Mouse (Mus musculus): ENCODE results near the gene Plpp1.

Gene Plpp1

DNA sequence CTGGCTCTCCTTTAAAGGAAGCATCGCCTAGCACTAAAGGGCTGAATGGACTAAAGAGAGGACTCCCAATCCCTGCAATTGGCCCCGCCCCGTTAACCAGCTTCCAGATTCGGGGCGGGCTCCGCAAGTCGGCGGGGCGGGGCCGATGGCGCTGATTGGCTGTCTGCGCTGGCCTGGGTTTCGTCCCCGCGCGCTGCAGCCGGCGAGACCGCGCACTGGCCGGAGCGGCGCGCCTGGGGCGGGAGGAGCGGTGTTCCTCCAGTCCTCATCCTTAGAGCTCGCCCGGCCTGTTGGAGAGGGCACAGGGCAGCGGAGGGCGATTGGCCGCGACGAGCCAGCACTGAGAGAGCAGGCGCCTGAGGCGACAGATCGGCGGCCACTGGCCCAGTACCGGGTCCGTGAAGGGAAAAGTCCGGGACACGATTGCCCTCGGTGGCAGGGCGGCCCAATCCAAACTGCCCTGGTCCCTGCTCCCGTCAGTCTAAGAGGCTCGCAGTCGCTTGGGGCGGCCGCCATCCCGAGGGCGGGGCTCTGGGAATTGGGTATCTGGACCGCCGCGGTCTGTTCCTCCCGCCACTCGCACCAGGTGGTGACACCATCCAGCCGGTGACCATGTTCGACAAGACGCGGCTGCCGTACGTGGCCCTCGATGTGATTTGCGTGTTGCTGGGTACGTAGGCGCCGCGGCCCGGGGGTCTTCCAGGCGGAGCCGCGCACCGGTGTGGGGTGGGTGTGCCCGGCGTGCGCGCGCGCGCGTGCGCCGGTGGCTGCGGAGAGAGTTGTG lies at the start of gene Plpp1:
Plpp1 (plus strand) TSS at position 196 of the 784 bp plus-strand sequence.
- peak; percentile 98 for DNase-seq

DNA sequence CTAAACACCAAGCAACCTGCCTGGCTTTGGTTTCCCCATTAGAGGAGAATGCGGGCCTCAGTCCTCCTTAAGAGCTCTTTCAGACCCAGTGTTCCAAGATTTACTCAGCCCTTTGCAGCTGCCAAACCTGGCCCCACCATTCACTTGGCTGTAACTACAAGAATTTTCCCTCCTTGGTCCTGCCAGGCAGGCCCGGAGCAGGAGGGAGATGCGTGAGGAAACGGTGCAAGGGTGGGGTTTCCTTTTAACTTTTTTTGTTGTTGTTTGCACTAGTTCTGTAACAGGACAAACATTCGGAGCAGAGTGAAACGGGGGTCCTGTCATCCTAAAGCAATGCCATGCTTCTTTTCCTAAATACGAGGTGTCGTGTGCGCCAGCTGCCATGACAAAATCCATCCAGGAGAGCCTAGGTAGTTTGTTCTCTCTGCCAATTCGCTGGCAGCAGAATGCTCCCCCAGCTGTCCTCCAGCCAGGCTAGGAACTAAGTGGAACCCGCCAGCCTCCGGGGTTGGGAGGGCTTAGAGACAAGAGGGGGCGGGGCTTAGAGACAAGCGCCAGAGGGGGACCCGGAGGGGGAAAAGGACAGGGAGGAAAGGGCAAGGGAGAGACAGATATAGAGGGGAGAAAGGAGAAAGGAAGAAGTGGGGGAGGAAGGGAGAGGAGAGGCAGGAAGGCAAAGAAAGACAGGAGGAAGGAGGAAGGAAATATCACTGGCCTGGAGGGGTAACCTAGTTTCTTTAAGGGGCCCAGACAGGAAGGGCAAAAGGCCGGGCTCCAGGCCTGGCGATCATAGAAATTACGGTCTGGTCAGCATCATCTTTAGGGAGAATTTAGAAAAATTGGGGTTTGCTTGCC lies 48.9 kb upstream of the Plpp1 start:
- peak; percentile 86 for DNase-seq

DNA sequence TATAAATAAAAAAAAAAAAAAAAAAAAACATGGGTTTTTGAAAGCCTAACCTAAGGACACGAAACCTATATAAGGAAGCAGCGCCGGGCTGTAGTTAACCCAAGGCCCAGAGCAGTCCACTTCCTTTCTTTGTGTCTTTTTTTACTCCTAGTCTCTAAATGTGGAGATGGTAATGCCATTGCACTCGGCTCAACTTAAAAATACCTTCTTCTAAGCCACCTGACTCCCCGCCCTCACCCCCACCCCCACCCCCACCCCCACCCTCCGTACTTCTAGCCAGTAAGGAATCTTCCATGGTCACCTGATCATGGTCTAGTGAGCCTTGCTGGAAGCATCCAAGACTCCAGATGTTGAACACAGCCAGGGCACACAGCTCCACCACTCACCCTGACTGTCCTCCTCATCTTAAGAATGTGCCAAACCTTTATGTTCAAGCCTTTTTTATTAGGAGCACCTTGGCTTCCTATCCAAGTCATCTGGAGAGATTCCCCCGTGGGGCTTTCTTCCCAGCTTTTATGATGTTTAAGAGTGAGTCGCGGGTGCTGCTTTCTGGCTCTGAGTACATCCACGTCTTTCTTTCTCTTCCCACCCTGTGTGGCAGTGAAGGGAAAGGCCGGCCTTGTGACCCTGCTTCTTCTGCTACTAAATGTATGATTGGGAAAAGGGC lies 48.1 kb upstream of the Plpp1 start:
- DNase-seq: no peak

DNA sequence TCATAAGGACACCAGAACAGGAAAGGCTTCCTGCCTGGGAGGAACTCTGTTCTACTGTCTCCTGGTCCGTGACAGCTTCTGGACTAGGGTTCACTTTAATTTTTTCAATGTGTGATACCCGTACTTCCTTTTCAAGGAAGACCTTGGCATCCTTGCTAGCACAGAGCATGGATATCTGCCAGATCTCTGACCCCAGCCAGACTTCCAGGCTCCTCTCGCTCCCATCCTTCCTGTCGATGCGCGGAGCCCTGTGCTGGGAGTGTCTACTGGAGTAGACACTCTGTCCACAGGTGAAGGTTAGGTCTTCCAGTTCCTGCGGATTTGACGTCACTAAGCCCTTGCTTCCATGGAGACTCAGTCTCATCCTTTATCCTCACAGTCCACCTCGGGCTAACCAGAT lies 47.1 kb upstream of the Plpp1 start:
- DNase-seq: peak; percentile 82

DNA sequence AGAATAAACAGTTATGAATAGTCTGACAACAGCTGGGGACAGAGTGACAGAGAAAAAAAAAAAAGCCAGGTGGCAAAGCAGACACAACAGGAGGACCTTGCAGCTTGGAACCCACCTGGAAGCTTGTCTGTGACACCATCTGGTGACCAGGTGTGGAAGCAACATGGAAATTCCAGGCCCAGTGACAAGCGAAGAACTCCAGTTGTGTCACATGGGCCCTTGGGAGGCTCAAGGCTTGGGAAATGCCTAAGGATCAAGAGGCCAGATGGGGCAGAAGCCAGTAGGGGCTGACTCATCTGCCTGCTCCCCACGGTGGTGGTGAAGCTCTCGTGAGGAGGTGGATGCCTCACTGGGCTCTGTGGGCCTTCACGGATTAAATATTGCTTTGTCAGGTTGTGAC lies 45.7 kb upstream of the Plpp1 start:
- no peak for DNase-seq

DNA sequence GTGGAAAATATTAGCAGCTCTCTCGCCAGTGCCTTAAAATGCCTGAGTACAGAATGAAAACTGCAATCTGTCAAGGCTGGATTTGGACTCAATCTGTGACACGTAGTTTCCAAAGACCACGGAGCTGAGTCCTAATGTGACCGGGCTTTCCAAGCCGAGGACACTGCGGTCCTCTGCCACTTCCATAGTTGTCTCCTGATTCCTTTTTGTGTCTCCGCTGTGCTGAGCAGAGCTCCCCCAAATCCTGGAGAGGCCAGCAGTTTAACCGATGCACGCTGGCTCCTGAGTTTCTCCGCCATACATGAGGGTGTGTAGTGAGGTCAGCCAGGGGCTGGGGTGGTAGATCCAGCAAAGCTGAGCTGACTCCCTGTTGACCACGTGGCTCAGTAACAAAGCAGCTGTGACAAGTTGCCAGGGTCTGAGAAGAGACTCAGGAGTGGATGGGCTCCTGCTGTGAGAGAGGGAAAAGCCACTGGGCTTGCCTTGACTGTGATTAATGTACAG lies 45.0 kb upstream of the Plpp1 start:
- peak; percentile 75 for DNase-seq

DNA sequence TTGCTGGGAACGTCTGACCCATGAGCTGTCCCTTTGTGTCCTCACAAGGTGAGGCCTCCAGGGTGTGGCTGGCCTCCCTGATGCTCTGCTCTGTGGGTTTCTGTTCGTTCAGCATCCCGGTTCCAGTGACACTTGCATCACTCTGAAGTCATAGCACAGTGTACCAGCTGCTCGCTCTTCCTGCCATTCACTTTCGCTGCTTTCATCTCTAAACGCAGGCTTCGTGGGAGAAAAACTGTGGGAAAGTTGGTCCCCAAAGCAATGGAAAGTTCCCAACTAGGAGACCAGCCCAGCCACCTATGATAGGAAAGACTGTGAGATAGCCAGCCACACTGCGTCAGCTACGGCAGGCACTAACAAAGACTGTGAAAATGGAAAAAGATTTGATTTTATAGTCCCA lies 43.2 kb upstream of the Plpp1 start:
- no peak for DNase-seq

DNA sequence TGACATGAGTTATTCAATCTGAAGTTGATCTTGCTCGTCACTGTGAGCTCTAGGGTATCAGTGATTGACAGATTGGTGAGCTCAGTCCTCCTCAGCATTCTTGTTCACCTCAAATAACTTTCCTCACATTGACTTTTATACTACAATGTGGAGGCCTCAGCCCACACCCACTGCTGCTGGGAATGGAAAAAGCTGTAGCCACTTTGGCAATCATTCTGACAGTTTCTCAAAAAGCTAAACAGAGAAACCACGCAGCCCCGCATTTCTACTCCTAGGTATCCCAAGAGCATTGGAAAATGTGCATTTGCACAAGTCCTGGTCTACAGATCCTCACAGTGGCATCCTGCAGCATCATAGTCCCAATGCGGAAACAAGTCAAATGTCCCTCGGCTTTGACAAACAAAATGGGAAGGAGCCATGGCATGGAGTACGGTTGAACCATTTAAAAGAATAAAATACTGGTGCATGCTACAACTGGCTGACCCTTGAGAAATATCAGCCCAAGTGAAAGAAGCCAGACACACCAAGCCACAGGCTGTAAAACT lies 42.0 kb upstream of the Plpp1 start:
- DNase-seq: no peak

DNA sequence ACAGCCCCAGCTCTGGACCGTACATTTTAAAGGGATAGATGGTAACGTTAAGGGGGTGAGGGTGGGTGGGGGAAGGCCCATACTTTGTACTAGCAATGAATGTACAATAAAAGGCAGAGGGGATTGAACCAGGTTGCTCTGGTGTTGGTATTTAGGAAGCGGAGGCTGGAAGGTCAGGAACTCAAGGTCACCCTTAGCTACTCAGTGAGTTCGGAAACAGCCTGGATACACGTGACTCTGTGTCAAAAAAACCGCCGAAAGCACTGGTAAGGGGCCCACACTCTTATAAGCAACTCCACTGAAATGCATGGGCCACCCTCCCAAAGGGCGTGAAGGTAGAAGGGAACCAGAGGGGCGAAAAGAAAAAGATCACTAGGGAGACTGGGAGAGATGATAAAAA lies 41.2 kb upstream of the Plpp1 start:
- DNase-seq: no peak

DNA sequence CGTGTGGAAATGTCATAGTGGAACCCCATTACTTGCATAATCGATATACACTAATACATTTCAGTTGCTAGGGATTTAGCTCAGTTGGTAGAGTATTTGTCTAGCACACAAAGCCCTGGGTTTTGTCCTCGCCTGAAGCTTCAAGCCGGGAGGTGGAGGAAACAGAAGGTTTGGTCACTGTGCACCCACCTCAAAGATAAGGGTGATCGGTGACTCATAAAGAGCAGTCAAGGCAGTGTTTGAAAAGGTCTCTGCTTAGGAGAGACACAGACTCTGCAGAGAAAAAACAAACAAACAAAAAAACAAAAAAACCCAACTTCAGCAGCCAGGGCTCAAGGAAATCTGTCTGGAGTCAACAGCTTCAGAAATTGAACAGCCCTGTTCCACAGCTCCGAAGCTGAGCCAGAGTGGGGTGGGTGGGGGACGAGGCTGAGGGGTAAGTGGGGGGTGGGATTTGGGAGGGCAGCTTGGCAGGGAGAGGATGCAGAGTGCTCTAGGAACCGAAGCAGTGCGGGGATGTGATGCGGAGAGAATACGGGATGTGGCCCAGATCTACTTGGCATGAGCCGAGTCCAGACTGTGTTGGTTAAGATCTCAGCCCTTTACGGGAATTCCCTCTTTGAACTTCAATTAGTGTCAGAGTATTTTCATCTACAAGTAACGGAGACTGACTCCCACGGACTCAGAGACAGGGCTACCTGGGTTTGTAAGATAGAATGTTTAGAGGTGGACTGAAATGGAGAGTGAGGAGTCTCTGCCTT lies 40.6 kb upstream of the Plpp1 start:
- DNase-seq: no peak

DNA sequence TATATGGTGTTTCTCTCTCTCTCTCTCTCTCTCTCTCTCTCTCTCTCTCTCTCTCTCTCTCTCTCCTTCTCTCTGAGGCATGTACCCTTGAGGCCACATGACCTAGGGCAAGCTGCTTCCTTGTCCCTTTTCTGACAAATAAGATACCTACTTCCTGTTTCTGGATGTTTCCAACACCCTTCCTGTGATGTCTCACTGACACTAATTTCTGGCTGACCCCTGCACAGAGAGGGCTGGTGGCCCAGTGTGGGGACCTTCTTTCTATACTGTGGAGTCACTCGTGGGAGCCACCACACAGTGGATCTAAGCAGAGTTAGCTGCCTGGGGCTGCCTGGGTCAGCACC lies 40.1 kb upstream of the Plpp1 start:
- no peak for DNase-seq

DNA sequence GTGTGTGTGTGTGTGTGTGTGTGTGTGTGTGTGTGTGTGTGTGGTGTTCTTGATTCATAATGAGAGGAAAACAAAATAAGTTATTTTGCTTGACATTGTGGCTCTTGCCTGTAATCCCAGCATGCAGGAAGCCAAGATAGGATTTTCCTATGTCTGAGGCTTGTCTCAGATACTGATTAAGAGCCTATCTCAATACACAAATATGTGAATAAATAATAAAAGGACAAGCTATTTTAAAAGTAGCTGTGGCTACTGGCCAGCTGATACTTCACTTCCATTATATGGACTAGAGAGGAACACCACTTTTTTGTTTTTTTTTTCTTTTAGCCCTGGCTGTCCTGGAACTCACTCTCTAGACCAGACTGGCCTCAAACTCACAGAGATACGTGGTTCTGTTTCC lies 38.8 kb upstream of the Plpp1 start:
- DNase-seq: no peak

DNA sequence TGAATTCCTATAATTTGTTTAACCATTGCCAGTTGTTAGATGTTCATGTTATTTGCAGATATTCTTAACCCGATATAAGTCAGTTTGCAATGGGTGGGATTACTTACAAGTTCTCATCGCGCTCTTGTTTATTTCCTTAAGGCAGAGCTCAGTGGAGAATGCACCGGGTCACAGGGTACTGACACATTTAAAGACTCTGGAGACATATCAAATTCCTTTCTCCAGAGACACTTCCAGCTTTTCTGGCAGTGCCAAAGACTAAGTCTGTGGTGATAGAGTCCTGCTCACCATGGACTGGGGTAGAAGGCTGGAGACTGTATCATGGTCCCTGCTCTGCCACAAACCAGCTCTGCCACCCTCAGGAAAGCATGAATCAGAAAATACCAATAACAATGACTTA lies 38.0 kb upstream of the Plpp1 start:
- DNase-seq: no peak

DNA sequence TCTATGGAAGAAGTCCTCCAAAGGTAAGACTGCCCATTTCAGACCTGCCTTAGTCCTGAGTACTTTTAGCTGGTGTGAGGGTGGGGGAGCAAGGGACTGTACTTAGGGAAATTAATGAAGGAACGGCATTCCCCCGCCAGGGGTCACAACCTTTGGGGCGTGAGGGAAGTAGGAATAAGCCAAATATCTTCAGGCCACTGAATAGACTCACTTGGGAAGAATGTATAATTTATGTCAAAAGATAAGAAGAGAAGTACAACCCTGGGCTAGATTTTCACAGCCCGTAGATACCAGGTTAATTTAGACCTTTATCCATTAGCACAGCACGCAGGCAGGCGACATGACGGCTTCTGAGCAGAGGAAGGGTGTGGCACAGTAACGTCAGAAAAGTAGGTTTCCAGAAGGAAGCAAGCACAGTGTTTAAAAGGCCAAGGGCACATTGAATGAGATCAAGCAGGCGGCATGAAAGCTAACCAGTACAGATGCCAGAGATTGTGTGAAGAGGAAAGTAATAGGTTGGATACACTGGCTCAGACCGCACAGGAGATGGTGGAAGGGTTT lies 37.0 kb upstream of the Plpp1 start:
- peak; percentile 43 for DNase-seq

DNA sequence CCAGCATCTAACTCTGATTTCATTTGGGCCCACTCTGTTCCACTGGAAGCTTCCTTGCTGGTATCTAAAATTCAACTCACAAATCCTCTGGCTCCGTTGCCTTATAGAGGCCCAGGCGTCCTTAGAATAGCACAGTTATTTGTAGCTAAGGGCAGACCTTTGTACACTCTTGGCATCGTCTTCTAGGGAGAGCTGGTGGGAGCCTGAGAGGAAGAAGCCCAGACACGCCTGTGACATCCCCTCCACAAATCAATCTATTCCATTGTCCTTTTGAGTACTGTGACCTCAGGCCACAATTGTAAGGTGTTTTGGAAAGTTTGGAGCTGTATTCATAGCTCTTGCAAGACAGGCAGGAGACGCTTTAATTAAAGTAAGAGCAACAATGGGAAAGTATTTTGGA lies 36.0 kb upstream of the Plpp1 start:
- DNase-seq: peak; percentile 68

DNA sequence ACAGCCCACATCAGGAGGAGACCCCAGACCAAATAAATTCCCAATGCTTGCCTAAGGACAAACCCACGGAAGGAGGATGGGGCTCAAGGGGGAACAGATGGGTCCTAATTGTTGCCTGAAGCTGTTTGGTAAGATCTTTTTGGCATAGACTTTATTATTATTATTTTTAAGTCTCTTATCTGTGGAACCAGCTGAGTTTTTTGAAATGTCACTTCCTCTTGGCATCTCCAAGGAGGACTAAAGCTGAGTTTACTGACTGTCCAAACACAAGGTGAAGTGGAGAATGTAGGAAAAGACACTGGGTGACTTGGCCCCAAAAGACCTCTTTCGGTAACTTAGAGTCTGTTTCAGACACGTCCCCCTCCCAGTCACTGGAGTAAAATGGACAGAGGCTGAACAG lies 34.9 kb upstream of the Plpp1 start:
- DNase-seq: peak; percentile 26

DNA sequence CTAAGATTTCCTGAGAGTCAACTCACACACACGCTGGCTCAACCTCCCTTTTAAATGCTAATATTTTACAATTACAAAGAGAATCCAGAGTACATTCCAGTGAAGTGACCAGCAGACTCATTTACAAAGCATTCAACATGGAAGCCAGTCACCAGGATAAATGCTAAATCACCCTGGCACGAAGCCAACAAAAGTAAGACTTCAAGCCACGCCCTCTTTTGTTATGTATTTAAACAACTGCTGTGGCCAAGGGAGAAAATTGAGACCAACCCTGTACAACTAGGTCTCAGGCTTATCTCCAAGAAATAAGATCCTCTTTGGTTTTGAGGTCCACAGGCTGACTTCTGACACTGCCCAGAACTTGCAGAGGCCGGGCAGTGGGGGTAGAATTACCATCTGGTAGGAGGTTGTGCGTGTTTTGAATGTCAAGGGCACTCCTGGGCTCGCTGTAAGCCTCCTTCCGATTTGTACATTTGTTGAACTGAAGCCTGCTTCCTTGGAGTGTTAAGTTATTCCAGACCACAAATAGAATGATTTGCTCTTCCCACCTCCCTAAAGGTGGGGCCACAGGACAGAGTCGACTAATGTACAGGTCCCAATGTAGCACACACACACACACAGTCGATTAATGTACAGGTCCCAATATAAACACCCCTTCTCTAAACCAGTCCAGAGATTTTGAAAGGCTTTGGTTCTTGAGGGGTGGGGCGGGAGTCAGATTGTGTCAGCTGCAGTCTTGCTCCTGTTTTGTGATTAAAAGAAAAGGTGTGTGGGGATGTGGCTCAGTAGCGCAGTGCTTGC lies 29.9 kb upstream of the Plpp1 start:
- peak; percentile 71 for DNase-seq

DNA sequence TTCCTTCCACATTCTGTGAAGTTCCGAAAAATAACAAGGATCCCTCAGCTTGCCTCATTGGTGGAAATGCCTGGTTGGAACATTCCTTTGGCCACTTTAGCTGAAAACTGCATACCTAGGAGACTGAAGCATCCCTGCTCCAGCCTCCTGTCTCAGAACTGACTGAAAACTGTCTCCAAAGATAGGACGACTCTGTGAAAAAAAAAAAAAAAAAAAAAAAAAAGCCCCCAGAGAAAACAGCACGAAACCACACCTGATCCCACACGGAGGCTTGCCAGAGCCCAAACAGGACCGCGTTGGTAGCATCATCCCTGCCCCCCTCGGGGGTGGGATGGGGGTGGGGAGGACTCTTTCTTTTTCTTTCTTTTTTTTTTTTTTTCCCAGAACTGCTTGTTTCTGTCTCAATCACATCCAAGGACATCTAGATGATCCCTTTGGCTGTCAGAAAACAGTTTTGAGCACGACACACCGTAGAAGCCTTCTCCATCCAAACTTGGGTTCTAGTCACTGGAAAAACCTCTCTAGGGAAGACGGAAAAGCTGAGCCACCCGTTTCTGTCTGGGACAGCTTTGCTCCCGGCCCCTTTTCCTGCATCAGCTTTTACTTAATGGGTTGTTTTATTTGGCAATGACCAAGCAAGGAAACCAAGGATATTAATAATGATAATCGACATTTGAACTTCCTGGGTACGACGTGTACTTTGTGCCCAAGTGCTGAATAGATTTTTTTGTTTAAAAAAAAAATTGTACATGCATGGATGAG lies 29.0 kb upstream of the Plpp1 start:
- DNase-seq: peak; percentile 58

DNA sequence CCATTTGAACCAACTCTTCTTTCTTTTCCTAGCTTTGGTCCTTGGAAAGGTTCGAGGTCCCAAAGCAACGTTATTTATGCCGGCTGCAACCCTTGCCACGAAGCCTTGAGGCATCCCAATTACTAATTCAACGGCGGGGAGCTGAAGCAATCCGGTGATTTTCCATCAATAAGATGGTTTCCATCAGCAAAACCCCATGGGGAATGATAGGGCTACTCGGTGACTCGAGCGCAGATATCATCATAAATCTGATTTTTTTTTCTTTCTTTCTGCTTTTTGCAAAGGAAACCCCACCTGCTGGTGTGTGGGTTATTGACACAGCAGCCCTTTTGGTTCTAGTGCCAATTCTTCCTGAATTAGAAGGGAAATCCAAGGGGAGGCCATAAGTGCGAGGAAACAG lies 28.3 kb upstream of the Plpp1 start:
- no peak for DNase-seq

DNA sequence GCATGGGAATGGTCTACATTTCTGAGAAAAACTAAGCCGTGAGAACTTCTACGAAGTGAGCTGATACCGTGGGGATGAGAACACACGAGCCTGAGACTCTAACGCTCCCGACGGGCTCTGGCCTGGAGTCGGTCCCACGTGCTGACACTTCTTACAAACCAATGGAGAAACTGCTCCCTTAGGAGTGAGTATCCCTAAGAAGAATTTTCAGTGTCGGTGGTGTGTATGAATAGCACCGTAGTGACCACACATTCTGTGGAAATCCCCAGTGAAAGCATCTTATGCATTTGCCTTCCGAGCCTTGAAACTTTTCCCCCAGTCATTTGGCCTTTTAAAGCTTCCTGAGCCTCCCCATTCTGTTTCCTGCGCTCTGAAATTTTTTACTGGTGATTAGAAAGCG lies 27.7 kb upstream of the Plpp1 start:
- no peak for DNase-seq

Data from lung, postnatal 10 days (tissue).